Mouse (Mus musculus): Measurements from ENCODE around the gene 1810030O07Rik. TPM values are rescaled to one million over a fixed set of nuclear protein-coding genes. Genes with fewer than 3 reads are reported as not detected.
"Not testable (repeated sequence)": the region's sequence is repeated elsewhere in the genome, so short reads cannot be mapped to it uniquely, and the experiment has no call there.

1810030O07Rik gene
- 1 to 10 TPM; 5.8 to 7.7 TPM for total RNA-seq (2021)
- long read RNA-seq, experiment 1, transcript 1810030O07Rik-201 (7 exons, 2,699 nt): major isoform, 8 of 11 reads
- long read RNA-seq, experiment 1, partial matches to known transcripts: 1 of 11 reads
- long read RNA-seq, experiment 1, other reads (novel, unspliced or antisense): 2 of 11 reads
- long read RNA-seq, experiment 2, transcript 1810030O07Rik-201 (7 exons, 2,699 nt): major isoform, 5 of 11 reads
- long read RNA-seq, experiment 2, partial matches to known transcripts: 0 of 11 reads
- long read RNA-seq, experiment 2, other reads (novel, unspliced or antisense): 6 of 11 reads

GRCm38 (mm10) chrX:12673054-12673775, at the start of gene 1810030O07Rik:
TSS of gene 1810030O07Rik (minus strand) at chrX:12673668.
- peak; percentile 91 for DNase-seq
- intact Hi-C loops (cut with DNase I; ENCODE audit: low total_unique reads): no loop called here

GRCm38 (mm10) chrX:12716036-12716435, 42.6 kb upstream of the 1810030O07Rik start:
- DNase-seq: no peak
- intact Hi-C loops (cut with DNase I; ENCODE audit: low total_unique reads): no loop called here

GRCm38 (mm10) chrX:12713796-12714195, 40.3 kb upstream of the 1810030O07Rik start:
- intact Hi-C loops (cut with DNase I; ENCODE audit: low total_unique reads): no loop called here
- no peak for DNase-seq

GRCm38 (mm10) chrX:12686910-12687309, 13.4 kb upstream of the 1810030O07Rik start:
- DNase-seq: no peak
- intact Hi-C loops (cut with DNase I; ENCODE audit: low total_unique reads): no loop called here

GRCm38 (mm10) chrX:12686071-12686470, 12.6 kb upstream of the 1810030O07Rik start:
- DNase-seq: no peak
- intact Hi-C loops (cut with DNase I; ENCODE audit: low total_unique reads): no loop called here

- peak; percentile 50 for DNase-seq
- intact Hi-C loops (cut with DNase I; ENCODE audit: low total_unique reads): no loop called here
Measured at GRCm38 (mm10) chrX:12677396-12677795, 3.9 kb upstream of the 1810030O07Rik start.

GRCm38 (mm10) chrX:12653879-12654278, 19.6 kb downstream of the 1810030O07Rik start:
- intact Hi-C loops (cut with DNase I; ENCODE audit: low total_unique reads): no loop called here
- no peak for DNase-seq

GRCm38 (mm10) chrX:12651906-12652305, 21.6 kb downstream of the 1810030O07Rik start:
- intact Hi-C loops (cut with DNase I; ENCODE audit: low total_unique reads): no loop called here

GRCm38 (mm10) chrX:12645531-12646304, 27.8 kb downstream of the 1810030O07Rik start:
- intact Hi-C loops (cut with DNase I; ENCODE audit: low total_unique reads): no loop called here
- no peak for DNase-seq

More at GRCm38 (mm10) chrX:12651906-12652305, 21.6 kb downstream of the 1810030O07Rik start:
- no peak for DNase-seq

GRCm38 (mm10) chrX:12644976-12645375, 28.5 kb downstream of the 1810030O07Rik start:
- DNase-seq: no peak
- intact Hi-C loops (cut with DNase I; ENCODE audit: low total_unique reads): no loop called here

- no peak for DNase-seq
- intact Hi-C loops (cut with DNase I; ENCODE audit: low total_unique reads): no loop called here
Measured at GRCm38 (mm10) chrX:12625131-12625530, 48.3 kb downstream of the 1810030O07Rik start.

- DNase-seq; intact Hi-C loops (cut with DNase I; ENCODE audit: low total_unique reads): not testable (repeated sequence)
Measured at GRCm38 (mm10) chrX:12612360-12612759, 61.1 kb downstream of the 1810030O07Rik start.

- intact Hi-C loops (cut with DNase I; ENCODE audit: low total_unique reads): no loop called here
- DNase-seq: no peak
Measured at GRCm38 (mm10) chrX:12611211-12611610, 62.3 kb downstream of the 1810030O07Rik start.

GRCm38 (mm10) chrX:12610541-12610940, 62.9 kb downstream of the 1810030O07Rik start:
- intact Hi-C loops (cut with DNase I; ENCODE audit: low total_unique reads); DNase-seq: not testable (repeated sequence)

Other genes with a start within 250 kb of the 1810030O07Rik start
- gene Atp6ap2, start 85.9 kb downstream of the 1810030O07Rik start, total RNA-seq (2021): 10 to 100 TPM; 11.1 to 13.7 TPM
- 10 to 100 TPM; 17.8 to 18.6 TPM for gene Med14, start 88.4 kb upstream of the 1810030O07Rik start, total RNA-seq (2021)